Mouse (Mus musculus) heart, postnatal 14 days (tissue): ENCODE measurements around the gene Orc2. TPM values are rescaled to one million over a fixed set of nuclear protein-coding genes. Genes with fewer than 3 reads are reported as not detected.

Experiments used
- DNase-seq, 2 experiments: peaks; one replicate each; pipeline ENCODE4 v3.0.0; 2021 to 2022
- intact Hi-C: fragments of 180-260 bp; cut with DNase I; formaldehyde crosslinking; loops from one replicate; pipeline ENCODE4 v1.15.1; 2025
- long read RNA-seq, 2 experiments: library from polyadenylated mRNA; stranded (forward); transcript quantifications; one replicate each; pipeline ENCODE4 v2.0.0; 2021
- total RNA-seq, 2 experiments: library from RNA; stranded (reverse); gene quantifications; 2 replicates each; pipeline ENCODE4 v1.2.3; 2021

The Orc2 gene
- total RNA-seq, result 10 to 100 TPM in 1 of 2 experiments, 1 to 10 TPM in 1; 9.6 to 10.2 TPM
- long read RNA-seq, experiment 1, transcript Orc2-201 (18 exons, 3,561 nt), result major isoform, 12 of 18 reads
- long read RNA-seq, experiment 1, partial matches to known transcripts, result 0 of 18 reads
- long read RNA-seq, experiment 1, other reads (novel, unspliced or antisense), result 6 of 18 reads
- long read RNA-seq, experiment 2, transcript Orc2-201 (18 exons, 3,561 nt), result major isoform, 12 of 14 reads
- long read RNA-seq, experiment 2, partial matches to known transcripts, result 0 of 14 reads
- long read RNA-seq, experiment 2, other reads (novel, unspliced or antisense), result 2 of 14 reads

DNA sequence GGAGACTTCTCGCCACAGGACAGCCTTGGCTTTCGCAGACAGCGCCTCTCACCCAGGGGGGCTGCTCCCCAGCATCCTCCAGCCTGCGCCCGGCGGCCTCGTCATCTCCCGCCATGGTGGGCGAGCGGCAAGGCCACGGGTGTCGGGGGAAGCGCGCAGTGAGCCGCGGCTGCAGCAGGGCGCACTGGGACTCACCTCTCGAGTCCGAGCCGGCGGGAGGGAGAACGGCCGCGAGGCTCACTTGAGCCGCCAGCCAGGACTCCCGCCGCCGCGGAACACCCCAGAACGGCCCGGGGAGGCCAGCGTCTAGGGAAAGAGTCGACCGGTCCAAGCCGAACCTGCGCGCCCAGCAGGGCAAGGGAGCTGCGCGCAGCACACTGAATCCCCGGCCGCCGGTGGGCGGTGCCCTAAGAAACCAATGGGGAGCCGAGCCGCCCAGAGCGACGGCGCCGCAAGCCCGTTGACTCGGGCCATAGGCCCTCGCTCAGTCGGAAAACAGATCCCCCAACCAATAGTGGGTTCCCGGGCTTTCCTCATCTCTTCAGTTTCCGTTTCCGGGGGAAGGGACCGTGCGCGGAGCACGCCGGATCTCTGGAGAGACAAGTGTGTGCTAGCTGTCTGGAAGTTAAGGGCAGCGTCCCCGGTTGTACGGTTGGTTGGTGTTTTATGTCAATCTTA is at the start of gene Orc2:
Gene Orc2, minus strand, starts transcription at position 533 of the 678 bp plus-strand sequence.
- intact Hi-C loops, result no loop called here

DNA sequence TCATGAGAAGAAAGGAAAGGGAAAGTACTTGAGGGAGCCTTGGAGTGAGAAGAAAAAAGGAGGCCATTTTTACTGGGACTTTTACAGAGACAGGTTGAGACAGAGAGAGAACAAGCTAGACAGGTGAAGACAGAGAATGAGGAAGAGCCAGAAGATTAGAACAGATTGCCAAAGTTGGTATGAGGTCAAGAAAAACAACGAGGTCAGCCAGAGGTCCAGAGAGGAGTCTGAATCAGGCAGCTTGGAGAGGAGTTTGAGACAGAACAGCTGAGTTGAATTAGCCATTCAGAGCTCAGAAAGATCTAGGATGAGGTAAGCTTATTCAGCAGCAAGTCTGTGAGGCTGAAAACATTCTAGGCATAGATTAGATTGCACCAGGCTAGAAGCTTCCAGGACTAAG is 36.5 kb upstream of the Orc2 start:
- intact Hi-C loops, result no loop called here

More for the DNA sequence above, at the start of gene Orc2:
- peak; percentile 91 to 93 for DNase-seq

DNA sequence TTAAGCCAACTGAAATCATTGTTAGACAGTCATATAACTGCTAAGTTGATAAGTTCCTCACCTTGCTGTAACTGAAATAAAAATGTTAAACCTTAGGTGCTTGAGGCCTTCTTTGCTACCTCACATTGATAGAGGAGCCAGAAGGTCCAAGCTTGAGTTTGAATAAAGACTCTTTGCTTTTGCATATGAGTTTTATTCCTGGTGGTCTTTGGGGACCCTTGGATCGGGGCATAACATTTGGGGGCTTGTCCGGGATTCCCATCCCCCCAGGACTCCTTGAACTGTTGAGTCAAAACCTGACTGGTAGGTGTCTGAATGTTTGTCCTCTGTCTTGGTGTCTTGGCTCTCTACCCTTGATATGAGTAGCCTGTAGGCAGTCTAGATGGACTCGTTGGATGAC is 2.3 kb upstream of the Orc2 start:
- intact Hi-C loops, result no loop called here

More for the DNA sequence above, 36.5 kb upstream of the Orc2 start:
- DNase-seq, result no peak

DNA sequence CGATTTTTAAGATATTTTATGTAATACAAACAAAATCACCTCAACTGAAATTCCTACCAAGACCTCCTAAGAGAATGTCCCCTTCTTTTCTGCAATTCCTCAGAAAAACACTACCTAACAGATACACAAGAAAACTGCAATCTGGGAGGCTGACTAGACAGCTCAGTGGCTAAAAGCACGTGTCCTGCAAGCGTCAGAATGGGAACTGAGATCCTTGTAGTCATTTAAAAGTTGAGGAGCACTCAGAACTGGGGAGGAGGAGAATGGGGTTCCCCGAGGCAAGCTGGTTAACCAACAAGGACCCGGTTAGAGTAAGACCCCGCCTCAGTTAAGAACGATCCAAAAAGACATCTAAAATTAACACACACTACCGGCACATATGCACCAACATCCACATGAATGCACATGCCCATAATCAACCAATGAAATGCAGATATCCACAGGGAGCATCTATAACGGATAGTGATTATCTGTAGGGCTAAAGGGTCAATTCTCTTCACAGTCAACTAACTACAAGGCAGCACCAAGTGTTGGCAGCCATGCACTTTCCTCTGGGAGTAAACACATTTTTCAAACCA is 1.0 kb downstream of the Orc2 start:
- no peak for DNase-seq
- intact Hi-C loops, result no loop called here

More for the DNA sequence above, 2.3 kb upstream of the Orc2 start:
- no peak for DNase-seq

DNA sequence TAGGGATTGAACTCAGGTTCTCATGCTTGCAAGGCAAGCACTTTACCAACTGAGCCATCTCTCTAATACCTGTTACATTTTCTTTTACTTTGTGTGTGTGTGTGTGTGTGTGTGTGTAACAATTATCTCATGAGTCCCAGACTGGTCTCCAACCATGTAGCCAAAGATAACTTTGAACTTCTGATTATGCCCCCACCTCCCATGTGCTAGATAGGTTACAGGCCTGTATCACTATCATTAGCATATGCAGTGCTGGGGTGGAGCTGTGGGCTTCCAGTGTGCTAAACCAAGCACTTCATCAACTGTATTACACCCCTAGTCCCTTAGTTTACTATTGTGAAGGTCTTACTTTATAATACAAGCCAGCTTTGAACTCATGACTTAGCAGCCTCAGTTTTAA is 1.8 kb downstream of the Orc2 start:
- DNase-seq, result no peak
- intact Hi-C loops, result no loop called here

DNA sequence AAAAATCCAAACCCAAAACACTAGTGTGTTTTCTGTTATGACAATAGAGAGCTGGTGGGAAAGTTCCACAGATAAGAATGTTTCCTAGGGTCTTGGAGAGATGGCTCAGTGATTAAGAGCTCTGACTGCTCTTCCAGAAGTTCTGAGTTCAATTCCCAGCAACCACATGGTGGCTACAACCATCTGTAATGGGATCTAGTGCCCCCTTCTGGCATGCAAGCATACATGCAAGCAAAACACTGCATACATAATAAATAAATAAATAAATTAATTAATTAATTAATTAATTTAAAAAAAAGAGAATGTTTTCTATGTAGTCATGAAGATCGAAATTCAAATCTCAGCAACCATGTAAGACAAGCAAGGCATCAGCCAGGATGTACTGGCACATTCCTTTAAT is 6.2 kb downstream of the Orc2 start:
- intact Hi-C loops, result no loop called here
- no peak for DNase-seq

DNA sequence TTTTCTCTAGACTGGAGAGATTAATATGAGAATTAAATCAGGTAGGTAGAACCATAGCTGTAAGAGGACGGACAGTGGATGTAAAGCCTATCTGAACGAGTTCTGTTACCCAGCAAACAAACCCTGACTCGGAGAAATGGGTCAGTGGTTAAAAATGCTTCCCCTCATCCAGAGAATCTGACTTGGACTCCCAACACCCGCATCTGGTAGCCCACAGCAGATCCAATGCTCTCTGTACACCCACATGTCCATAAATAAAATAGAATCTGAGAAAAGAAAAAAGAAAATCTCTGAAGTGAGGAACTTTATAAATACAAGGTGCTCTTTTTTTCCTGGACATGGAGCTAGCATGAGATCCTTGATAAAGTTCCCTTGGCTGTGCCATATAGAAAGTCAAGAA is 7.2 kb downstream of the Orc2 start:
- no peak for DNase-seq
- intact Hi-C loops, result no loop called here

DNA sequence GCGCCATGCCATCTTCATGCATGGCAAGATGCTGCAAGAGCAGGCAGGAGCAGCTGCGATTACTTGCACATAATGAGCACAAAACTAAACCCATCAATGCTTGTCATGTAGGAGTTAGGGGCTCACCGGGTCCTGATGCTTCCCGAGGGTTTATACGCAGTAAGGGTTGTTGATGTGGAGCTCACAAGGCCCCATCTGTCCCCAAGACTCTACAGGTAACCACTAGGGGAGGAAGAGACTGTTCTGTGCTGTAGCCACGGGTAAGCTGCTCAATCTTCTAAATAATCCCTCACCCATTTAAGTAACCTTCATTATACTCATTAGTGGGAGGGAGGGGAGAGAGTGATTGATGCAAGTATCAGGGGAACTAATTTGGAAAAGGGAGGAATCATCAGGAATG is 9.3 kb downstream of the Orc2 start:
- intact Hi-C loops, result no loop called here
- DNase-seq, result no peak

DNA sequence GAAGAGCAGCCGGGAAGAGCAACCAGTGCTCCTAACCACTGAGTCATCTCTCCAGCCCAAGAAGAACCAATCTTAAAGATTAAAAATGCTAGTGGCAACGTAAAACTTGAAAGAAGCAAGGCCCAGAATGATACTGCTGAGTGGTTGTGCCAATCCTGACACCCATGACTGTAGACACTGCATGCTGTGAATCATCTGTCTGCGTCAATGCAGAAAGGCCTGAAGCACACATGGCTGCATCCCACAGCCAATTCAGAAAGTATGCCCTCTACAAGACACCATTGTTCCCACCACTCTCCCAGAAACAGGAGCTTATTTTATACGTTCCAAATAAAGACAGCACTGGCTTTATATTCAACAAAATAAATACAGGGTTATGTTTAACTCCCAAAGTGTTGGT is 22.3 kb downstream of the Orc2 start:
- intact Hi-C loops, result no loop called here
- no peak for DNase-seq

DNA sequence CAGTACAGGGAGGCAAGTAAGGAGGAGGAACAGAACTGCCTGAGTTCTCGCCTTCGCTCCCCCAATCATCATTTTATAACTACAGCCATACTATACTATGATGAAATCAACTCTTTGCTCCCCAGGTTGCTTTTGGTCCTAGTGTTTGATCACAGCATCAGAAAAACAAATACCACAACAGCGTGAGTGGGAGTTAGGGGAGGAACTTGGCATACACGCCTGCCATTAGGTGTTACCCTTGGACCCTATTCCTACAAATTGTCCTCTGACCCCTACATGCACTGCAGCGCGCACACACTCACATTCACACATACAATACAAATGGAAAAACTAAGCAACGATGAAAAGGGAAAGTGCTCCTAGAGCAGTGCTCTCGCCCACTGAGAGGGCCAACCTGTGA is 29.2 kb downstream of the Orc2 start:
- intact Hi-C loops, result no loop called here

DNA sequence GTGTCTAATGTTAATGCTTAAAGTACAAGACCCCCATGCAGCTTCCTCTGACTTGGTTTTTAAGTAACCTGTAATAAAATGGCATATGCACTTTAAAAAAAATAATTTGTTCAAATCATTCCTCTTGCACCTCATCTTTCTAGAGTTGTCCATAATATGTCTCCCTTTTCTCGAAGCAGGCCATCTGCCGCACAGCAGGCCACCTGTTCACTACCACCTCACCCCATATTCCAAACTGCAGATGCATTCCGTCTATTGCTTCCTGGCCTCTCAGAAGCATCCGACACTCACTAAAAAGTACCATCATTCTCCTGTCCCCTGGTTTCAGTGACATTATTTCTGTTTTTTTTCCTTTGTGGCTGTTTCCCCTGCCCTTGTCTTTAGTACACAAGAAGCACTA is 39.3 kb downstream of the Orc2 start:
- DNase-seq, result no peak
- intact Hi-C loops, result no loop called here

More for the DNA sequence above, 29.2 kb downstream of the Orc2 start:
- DNase-seq, result no peak

DNA sequence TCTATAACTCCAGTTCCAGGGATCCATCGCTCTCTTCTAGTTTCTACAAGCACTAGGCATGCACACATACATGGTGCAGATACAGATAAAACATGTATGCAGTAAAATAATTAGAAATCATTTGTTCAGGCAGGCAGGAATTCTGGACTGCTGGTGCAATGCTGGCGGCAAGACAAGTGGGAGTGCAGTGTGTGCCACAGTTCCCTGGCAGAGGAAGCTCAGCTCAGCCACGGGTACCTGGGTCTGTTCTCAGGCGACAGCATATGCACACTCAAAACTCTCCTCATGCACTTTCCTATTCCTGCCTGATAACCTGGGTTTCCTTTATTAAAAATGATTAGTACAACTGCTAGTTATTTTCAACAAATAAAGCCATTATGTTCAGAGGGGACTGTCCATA is 39.9 kb downstream of the Orc2 start:
- intact Hi-C loops, result no loop called here
- no peak for DNase-seq

DNA sequence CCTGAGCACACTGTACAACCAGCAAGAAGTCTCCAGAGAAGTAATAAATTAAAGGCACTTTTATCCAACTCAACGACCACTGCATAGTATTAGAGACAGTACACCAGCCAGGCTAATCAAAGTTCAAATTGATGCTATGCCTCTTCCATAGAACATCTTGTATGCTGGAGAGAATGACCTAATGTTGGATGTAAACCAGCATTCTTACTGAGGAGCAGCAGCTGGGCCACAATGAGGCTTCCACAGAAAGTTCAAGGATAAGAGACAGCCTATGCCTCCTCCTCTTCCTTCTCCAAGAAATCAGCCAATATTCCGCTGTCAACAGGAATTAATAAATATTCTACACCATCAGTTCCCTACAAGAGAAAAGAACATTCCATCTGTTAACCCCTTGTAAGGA is 41.0 kb downstream of the Orc2 start:
- peak in 1 of 2 experiments; percentile 13 for DNase-seq
- intact Hi-C loops, result no loop called here

DNA sequence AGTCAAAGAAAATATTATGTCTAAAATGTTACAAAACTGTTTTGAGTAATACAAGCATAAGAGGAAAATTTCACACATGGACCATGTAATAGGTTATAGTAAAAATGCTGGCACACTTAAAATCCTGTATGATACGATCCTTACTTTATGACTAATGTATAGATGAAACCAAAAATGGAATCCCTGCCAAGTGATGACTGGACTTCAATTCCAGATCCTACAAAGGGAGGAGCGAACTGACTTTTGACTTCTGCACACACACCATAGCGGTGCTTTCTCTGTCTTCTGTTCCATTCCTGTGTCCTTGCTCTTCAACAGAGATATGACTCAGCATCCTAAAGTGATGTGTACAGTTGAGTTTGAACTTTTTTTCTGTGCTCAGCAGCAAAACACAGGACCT is 44.3 kb downstream of the Orc2 start:
- DNase-seq, result no peak
- intact Hi-C loops, result no loop called here

DNA sequence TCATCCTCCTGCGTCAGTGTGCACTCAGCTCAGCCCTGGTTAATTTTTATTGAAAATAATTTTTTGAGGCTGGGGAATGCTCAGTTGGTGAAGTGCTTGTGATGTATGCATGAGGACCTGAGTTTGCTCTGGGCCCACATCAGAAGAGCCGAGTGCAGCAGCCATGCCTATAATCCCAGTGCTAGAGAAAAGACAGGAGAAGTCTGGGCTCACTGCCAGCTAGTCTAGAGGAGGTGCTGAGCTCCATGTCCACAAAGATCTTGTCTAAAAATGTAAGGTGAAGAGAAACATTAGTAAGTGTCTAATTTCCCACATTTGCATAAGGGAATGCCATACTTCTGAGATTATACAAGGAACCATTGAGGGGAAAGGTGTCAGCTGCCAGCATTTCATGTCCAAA is 46.0 kb downstream of the Orc2 start:
- intact Hi-C loops, result no loop called here
- DNase-seq, result no peak

DNA sequence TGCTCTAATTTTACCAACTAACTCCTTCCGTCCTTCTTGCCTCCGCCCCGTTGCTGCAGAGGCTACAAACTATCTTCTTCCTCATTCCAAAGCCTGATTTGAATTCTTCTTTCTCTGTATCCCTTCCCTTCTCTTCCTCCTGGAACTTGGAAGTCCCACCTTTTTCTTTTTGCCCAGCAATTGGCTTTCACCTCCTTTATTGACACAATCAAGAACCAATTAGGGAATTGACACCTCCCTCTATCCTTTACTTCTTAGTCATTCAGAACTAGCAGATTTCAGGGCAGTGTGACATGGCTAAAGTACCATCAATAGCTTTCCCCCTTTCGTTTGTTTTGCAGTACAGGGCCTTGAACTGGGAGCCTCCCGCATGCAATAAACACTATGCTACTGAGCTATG is 46.7 kb downstream of the Orc2 start:
- DNase-seq, result no peak
- intact Hi-C loops, result no loop called here

DNA sequence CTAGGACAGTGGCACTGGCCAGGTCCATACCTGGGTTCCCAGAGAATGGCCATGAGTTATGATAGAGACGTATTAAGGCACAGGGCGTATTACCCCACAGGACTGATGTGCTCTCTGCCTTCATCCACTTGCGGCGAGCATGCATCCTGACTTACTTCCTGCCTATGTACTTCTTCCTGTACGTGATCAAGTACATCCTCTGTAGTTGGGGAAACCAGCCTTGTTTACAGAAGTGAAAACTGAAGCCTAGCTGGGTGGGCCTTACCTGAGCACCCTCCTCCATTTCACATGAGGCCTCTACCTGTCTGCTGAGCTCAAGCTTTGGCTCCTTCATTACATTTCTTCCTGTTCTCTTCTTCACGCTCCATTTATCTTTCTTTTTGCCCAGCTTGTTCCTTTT is 50.6 kb downstream of the Orc2 start:
- no peak for DNase-seq
- intact Hi-C loops, result no loop called here

DNA sequence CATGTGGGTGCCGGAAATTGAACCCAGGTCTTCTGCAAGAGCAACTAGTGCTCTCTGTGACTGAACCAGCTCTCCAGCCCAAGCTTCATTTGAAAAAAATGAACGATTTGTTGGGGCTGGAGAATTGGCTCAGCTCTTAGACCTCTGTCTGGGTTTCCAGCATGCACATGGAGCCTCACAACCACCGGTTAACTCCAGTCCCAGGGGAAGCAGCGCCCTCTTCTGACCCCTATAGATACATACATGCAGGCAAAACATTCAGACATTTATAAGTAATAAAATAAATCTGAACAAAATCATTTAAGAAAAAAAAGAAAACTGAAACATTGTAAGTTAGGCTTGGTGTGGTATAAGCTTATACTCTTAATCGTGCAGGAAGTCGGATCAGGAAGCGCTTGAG is 56.5 kb downstream of the Orc2 start:
- DNase-seq, result no peak

DNA sequence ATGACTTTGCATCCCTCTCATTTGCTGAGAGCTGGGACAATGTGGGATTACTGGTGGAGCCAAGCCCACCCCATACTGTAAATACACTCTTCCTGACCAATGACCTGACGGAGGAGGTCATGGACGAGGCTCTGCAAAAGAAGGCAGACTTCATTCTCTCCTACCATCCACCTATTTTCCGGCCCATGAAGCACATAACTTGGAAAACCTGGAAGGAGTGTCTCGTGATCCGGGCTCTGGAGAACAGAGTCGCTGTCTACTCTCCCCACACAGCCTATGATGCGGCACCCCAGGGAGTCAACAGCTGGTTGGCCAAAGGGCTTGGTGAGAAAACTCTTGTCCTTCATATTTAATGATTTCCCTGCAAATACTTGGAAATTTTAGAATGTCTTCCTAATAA is 57.1 kb downstream of the Orc2 start:
- no peak for DNase-seq
- intact Hi-C loops, result no loop called here

More for the DNA sequence above, 56.5 kb downstream of the Orc2 start:
- intact Hi-C loops, result no loop called here

DNA sequence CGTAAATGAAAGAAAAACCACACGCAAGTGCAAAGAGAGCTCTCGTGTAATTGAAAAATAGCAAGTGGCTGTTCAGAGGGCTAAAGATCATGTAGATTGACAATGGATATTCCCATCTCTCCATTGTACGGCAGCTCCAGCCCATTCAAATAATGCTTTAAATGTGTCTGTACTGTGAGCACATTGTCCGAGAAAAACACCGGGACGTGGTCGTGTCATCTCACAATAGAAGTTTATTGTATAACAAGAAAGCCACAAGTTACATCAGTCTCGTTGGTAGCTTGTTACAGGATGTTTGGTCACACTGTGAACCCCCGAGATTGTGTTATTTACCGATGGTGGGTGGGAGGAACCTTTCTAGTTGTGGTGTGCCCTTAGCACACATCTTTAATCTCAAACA is 59.0 kb downstream of the Orc2 start:
- no peak for DNase-seq
- intact Hi-C loops, result no loop called here

DNA sequence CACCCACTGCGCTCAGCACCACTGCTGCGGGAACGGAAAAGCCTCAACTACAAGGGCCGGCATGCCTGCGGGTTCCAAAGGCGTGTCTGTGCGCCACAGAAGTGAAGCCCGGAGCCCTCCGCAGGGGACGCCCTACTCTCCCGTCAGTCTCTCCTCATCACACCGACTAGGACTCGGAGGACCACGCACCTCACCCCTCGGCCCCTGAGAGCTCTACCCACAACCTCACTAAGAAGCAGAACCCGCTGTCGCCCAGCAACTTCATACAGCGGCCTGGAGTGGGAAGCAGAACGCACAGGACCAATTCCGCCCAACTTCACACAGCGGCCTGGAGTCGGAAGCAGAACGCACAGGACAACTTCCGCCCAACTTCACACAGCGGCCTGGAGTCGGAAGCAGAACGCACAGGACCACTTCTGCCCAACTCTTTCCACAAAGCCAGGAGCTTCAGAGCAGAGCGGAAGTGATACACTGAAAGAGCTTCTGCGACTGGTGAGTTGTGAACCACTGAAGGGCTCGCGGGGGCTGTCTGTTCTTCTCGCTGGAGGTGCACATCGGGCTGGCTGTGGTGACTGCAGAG is 59.7 kb downstream of the Orc2 start, which contains the start of the genes Nif3l1 and Ppil3:
Gene Nif3l1, plus strand, starts transcription at position 9 of the 580 bp plus-strand sequence.
Gene Ppil3, minus strand, starts transcription at position 344 of the 580 bp plus-strand sequence.
- intact Hi-C loops, result no loop called here
- peak; percentile 77 to 83 for DNase-seq
